ENCODE assay signal across 8 mouse cellular contexts in genomic region chr8:95633262-95634062, GRCm38 (mm10). TPM values are rescaled to one million over a fixed set of nuclear protein-coding genes. Genes with fewer than 3 reads are reported as not detected.
DNase-seq lines count a peak whose midpoint lies in the region; ATAC-seq lines count a peak whose summit lies in the region.

Gins3 (plus strand) TSS chr8:95633453.

- H3K4me1 ChIP-seq in intestine, embryonic 14.5 days (replicated peaks; ENCODE audit: control insufficient read depth, insufficient read depth, low read length): 0 out of 2 replicates have a peak, but pooled peaks cover 5% of the 10 kb centered on the region

- under 1% methylated on average over 52 of the region's 52 CpGs for WGBS in intestine, embryonic 14.5 days

- peak; percentile 92 for ATAC-seq in intestine, embryonic 14.5 days (replicated peaks; ENCODE audit: low FRiP score, low TSS enrichment, low read depth)

- peak within 1 kb of the TSS; percentile 91 for H3K4me3 ChIP-seq in intestine, embryonic 14.5 days (ENCODE audit: low read depth, low read length)

- no peaks in the 10 kb centered on the region for H3K27me3 ChIP-seq in intestine, embryonic 14.5 days (replicated peaks; ENCODE audit: control insufficient read depth, insufficient read depth, low read length)

- no peaks in the 10 kb centered on the region for H3K9me3 ChIP-seq in intestine, embryonic 14.5 days (ENCODE audit: control insufficient read depth, low read length)

- no peaks in the 10 kb centered on the region for H3K36me3 ChIP-seq in intestine, embryonic 14.5 days (ENCODE audit: control insufficient read depth, insufficient read depth, low read length)

- peak within 1 kb of the TSS; percentile 90 for H3K4me2 ChIP-seq in intestine, embryonic 14.5 days (ENCODE audit: low read length)

- peak; percentile 96 for DNase-seq in adipocyte (ENCODE audit: low spot score)
- peak; percentile 97 for DNase-seq in embryo, embryonic 10 days (ENCODE audit: low spot score)
- DNase-seq in gastrocnemius, postnatal 14 days: peak; percentile 91
- peak; percentile 97 for DNase-seq in intestine, embryonic 14.5 days (ENCODE audit: low spot score)
- DNase-seq in left cerebral cortex, postnatal 14 days (ENCODE audit: low spot score in 2 of 2): peak; percentile 90 to 92
- peak; percentile 93 for DNase-seq in mesoderm, embryonic 11.5 days (ENCODE audit: low read depth, low spot score)
- peak; percentile 87 for DNase-seq in right cerebral cortex, postnatal 36 days (ENCODE audit: low spot score in 2 of 2)
- DNase-seq in yolk sac, embryonic 10.5 days (ENCODE audit: low spot score): peak; percentile 93

- peak within 1 kb of the TSS; percentile 70 for H3K9ac ChIP-seq in intestine, embryonic 14.5 days (ENCODE audit: low read length)

- intact Hi-C loops in gastrocnemius, postnatal 14 days (cut with DNase I; ENCODE audit: low total_unique reads): no loop called here
- intact Hi-C loops in left cerebral cortex, postnatal 14 days (cut with DNase I): loop anchor here (5.0 kb wide), 1 partner anchor 44 kb away; the partner anchor contains the start of gene Ndrg4

- H3K27ac ChIP-seq in intestine, embryonic 14.5 days (ENCODE audit: low read depth): 0 out of 2 replicates have a peak within 1 kb of the TSS, but pooled peaks have one; percentile 19

RNA-seq across cellular contexts. Expression of gene Gins3, which starts in this region (rescaled TPM):
- total RNA-seq in gastrocnemius, postnatal 14 days (2021): under 1 TPM; 0.69 to 0.98 TPM
- polyA plus RNA-seq in intestine, embryonic 14.5 days (2014; fragmentation: Nextera tagmentation; extraction: Ambion mirVana): 18.6 and 21.1 TPM in 2 replicates
- total RNA-seq in left cerebral cortex, postnatal 14 days (2021): 1 to 10 TPM; 1.2 to 1.4 TPM

Comparison
In these comparisons a context has a peak if more than half of its experiments do, and no peak if none do; other contexts are left out.
1. Peak in every context shown above with its lines: DNase-seq, ATAC-seq, H3K4me3 ChIP-seq and H3K27ac ChIP-seq.
2. Peak in DNase-seq in gastrocnemius, postnatal 14 days; RNA of the gene not detected or under 1 TPM.